Mouse (Mus musculus): Measurements from ENCODE around the gene Paics. TPM values are rescaled to one million over a fixed set of nuclear protein-coding genes. Genes with fewer than 3 reads are reported as not detected.

Paics gene
- polyA plus RNA-seq, 1 experiment from 2014 or later: 200 TPM

DNA sequence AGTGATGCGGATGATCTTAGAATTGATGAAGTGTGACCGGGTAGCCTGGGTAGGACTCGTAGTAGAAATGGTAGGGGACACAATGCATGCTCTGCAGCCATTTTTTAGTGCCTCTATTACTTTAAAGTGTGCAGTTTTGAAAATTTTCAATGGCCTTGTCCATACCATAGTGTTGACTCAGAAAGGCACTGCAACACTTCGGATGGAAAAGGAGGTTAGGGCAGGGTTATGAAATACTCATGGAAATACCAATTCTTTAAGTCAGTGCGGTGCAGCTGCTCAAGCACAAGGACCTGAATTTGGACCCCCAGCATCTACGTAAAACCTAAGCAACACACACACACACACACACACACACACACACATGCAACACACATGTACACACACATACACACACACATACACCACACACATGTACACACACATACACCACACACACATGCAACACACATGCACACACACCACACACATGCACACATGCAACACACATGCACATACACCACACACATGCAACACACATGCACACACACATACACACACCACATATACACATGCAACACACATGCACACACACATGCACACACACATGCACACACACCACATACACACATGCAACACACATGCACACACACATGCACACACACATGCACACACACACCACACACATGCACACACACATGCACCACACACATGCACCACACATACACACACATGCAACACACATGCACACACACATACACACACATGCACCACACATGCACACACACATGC lies 53.1 kb downstream of the Paics start, which contains the start of gene Arl9:
TSS of gene Arl9 (plus strand) at position 5 of the 771 bp plus-strand sequence.
- no peak for DNase-seq (ENCODE audit: low spot score)

DNA sequence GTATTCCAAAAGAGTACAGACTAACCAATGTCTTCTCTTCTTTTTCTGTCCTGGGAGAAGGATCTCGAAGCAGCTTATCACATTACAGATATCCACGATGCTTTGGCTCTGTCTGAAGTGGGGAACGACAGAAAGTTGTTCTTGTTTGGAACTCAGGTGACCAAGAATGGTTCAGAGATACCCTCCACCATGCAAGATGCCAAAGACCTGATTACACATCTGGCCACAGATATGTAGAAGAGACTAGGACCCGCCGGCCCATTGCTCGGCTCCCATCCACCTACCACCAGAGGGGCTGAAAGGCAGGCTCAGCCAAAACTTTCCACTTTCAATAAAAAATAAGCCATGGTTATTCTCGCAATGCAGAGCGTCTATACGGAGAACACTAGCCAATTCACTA lies 59.2 kb downstream of the Paics start:
- no peak for DNase-seq (ENCODE audit: low spot score)

DNA sequence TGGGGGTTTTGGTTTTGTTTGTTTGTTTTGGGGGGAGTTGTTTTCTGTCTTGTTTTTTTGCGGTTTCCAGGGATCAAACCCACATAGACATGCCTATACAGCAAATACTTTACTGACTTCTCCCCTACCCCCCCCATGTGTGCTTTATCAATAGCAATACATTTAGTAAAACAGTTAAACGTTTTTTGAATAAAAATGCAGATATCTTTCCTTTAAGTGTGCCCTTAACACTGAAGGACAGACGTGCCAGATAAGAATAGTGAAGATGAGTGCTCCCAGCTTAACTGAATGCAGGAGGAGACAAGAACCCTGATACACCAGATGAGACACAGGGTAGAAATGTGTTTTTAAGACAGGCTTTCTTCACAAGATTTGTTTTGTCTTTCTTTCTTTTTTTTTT lies 60.0 kb downstream of the Paics start:
- DNase-seq (ENCODE audit: low spot score): no peak

DNA sequence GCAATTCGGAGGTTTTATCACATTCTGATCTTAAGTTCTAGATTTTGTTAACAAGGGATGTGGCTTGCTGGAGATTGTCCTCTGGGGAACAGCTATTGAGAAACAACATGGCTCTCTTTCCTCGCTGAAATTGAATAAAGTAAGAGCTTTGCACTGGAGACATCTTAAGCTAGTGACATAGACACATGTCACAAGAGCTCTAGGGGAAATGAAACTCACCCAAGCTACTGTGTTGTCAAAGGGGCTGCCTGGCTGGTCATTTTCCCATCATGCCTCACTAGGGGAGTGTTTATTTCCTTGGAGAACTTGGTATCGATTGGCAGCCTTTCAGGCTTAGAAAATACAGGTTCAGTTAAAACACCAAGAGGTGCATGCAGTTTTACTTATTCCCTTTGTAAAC lies 62.1 kb downstream of the Paics start:
- DNase-seq (ENCODE audit: low spot score): no peak

DNA sequence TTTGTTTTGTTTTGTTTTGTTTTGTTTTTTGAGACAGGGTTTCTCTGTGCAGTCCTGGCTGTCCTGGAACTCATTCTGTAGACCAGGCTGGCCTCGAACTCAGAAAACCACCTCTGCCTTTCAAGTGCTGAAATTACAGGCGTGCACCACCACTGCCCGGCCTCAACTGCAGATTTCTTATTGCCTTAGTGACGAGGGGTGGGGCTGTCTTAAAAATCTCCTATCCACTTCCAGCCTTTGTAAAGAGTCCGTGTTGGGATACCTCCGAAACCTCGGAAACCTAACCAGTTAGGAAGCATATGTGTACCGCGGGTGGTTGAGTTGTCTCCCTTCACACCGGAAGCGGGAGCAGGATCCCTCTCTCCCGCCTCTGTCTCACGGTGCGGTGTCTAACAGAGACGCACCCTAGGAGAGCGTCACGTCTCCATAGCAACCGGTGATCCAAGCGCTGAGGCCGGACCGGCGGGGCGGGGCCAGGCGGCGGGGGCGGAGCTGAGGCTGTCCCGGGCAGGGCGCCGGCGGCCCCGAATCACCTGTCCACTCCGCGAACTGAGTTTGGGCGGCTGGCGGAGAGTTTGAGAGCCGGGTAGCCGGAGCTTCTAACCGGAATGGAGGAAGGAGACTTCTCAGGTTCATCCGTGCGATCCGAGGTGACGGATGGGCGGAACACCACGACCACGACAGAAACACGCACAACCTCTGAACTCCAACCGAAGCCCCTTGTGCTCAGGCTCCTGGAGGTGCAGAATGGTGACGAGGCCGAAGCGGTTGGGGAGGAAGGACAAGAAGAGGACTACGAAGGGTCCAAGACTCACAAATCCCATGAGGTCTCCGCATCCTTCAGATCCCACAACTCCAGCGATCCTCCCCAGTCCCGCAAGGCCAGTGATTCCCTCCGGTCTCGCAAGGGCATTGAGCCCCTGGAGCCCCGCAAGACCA lies 64.7 kb downstream of the Paics start, which contains the start of gene Thegl:
TSS of gene Thegl (plus strand) at position 480 of the 939 bp plus-strand sequence.
- DNase-seq (ENCODE audit: low spot score): peak; percentile 54

Other genes starting within 250 kb of the Paics start
- 13.5 and 14.8 TPM in 2 replicates for gene Aasdh, start 45.8 kb upstream of the Paics start, polyA plus RNA-seq (2015; fragmentation: Nextera tagmentation; extraction: Ambion mirVana)
- 41.7 and 45.4 TPM in 2 replicates for gene Ppat, start 271 bp downstream of the Paics start, polyA plus RNA-seq (2015; fragmentation: Nextera tagmentation; extraction: Ambion mirVana)
- 67.9 and 68.4 TPM in 2 replicates for gene Srp72, start 23.4 kb downstream of the Paics start, polyA plus RNA-seq (2015; fragmentation: Nextera tagmentation; extraction: Ambion mirVana)
- gene Arl9, start 52.7 kb downstream of the Paics start, polyA plus RNA-seq (2015; fragmentation: Nextera tagmentation; extraction: Ambion mirVana): 0.26 TPM in 1 of 2 replicates, not detected in the other
- 0.10 TPM in 1 of 2 replicates, not detected in the other for gene Thegl, start 64.7 kb downstream of the Paics start, polyA plus RNA-seq (2015; fragmentation: Nextera tagmentation; extraction: Ambion mirVana)
- gene Hopx, start 163.8 kb downstream of the Paics start, polyA plus RNA-seq (2015; fragmentation: Nextera tagmentation; extraction: Ambion mirVana): 0.59 and 0.77 TPM in 2 replicates

All from thymus, postnatal 0 days (tissue).